Mouse (Mus musculus): ENCODE measurements at regions not wholly inside any gene's neighbourhood (a gene's known extent, or its start where the extent isn't known, plus 50 kb on each side); places are given as distances from the start of the nearest gene placed in this dataset.

- TF ChIP-seq POLR2A (IDR thresholded peaks at IDR 0.05; ENCODE audit: control insufficient read depth in 1 of 2, insufficient read depth in 1 of 2, low read depth in 1 of 2, low read length in 2 of 2, poor library complexity in 1 of 2) = no peak
- no peak for TF ChIP-seq CHD1 (IDR thresholded peaks at IDR 0.05; ENCODE audit: low read depth, low read length)
Measured at GRCm38 (mm10) chr9:87645032-87645431, 86.0 kb downstream of the Tbx18 start.
